Mouse (Mus musculus) T-helper 2 cell (primary cell): ENCODE measurements around the gene Glis1.

Experiments
- in situ Hi-C: fragments of 300-600 bp; cut with MboI, MseI; formaldehyde crosslinking; loops from one replicate; pipeline ENCODE4 v1.15.1; 2025; ENCODE audit warnings: high pct_unique_total_duplicates

Gene Glis1

DNA sequence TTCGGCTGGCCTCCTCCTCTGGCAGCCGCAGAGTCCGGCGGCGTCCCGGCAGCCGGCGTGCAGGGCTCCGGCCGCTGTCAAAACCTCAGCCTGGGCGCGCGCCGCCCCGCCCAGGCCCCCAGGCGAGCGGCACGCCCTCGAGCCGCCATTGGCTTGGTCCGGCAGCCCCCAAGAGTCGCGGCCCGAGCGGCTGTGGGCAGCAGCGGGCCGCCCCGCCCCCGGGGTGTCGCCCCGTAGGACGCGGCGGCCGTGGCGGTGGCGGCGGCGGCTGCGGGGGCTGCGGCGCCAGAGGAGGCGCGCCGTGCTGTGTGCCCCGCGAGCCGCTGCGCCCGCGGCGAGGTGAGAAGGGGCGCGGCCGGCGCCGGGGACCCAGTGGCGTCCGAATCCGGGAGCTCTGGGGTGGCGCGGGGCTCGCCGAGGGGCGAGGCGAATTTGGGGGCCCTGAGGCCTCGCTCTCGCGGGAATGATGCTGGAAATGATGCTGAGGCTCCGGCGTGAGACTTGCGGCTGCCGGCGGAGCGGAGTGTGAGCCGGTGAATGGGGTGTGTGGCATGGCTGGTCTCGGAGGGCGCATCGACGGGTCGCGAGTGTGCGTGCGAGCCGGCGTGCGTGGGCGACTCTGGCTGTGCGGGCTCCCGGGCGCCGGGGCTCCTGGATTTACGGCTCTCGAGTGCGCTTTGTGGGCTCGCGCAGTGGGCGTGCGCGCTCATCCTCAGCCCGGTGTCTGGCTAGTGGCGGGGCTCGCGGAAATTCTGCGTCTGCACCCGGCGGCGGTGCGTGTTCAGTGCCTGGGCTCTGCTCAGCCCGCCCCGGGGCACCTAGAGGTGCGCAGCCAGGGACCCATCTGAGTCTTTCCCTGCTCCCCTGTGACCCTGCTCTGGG, at the start of gene Glis1:
Glis1 (plus strand) TSS at position 236 of the 882 bp plus-strand sequence.
- in situ Hi-C loops: no loop called here

DNA sequence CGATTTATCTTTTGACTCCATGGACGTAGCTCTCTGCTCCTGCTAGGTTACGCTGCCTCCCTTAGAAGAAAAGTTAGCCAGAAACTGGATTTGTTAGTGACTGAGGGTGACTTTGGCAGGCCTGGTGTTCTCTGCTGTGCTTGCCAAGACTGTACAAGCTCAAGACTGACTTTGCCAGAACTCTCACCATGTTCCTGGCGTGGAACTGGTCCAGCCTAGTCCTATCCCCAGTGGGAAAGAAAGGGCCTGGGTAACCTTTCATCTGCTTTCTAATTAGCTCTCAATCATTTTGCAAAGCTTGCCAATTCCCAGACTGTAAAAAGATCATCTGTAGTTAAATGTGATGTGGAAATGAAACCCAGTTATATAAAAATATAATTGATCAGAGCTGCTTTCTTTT, 47.4 kb upstream of the Glis1 start:
- in situ Hi-C loops: loop anchor here (10.0 to 25.0 kb wide), 2 partner anchors 1000 to 1668 kb away; no protein-coding TSS in a partner anchor

DNA sequence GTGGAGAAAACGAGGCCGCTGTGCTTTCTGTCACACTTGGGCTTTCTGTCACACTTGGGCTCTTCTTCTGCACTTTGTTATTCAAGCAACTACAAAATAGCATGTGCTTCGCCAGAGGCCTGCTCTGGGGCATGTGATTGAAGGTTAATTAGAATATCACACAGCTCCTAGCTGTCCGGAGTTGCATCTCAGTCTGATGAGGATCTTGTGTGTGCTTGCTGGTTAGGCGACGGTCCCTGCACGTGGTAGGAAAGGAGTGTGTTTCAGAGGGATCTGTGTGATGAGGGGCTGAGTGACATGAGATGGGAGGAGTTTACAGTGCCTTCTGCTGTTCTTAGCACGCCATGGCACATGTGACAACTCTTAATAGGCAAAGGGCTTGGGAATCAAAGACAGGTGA, 46.9 kb upstream of the Glis1 start:
- in situ Hi-C loops: loop anchor here (10.0 to 25.0 kb wide), 2 partner anchors 1000 to 1667 kb away; no protein-coding TSS in a partner anchor

DNA sequence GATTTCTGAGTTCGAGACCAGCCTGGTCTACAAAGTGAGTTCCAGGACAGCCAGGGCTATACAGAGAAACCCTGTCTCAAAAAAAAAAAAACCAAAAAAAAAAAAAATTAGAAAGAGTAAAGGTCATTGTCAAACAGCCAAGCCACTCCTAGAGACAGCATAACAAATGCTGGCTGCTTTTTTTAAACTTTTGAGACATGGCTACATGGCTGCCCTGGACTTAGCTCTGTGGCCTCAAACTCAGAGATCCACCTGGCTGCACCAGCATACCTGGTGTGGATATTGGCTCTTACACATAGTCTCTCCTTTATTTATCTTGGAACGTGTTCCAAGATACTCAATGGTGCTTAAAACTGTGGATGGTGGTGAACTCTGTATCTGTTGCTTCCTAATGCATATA, 46.1 kb upstream of the Glis1 start:
- in situ Hi-C loops: loop anchor here (10.0 to 25.0 kb wide), 2 partner anchors 1001 to 1667 kb away; no protein-coding TSS in a partner anchor

DNA sequence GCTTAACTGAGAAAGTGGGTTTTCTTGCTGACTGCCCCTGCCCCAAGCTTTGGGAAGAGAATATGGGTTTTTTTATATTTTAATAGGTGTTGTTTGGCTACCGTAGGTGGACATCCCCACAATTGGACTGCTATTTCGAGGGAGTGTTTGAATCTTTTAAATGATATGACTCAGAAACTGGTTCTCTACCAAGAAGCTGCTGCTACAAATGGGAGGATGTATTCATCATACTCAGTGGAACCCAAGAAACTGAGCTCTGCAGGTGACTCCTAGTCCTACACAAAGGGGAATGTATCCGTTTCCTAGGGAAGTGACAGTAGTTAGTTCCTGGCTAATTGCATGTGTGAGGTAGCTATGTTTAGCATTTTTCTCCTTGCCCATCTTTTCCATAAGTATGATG, 45.0 kb upstream of the Glis1 start:
- in situ Hi-C loops: loop anchor here (10.0 to 25.0 kb wide), 2 partner anchors 1002 to 1665 kb away; no protein-coding TSS in a partner anchor

DNA sequence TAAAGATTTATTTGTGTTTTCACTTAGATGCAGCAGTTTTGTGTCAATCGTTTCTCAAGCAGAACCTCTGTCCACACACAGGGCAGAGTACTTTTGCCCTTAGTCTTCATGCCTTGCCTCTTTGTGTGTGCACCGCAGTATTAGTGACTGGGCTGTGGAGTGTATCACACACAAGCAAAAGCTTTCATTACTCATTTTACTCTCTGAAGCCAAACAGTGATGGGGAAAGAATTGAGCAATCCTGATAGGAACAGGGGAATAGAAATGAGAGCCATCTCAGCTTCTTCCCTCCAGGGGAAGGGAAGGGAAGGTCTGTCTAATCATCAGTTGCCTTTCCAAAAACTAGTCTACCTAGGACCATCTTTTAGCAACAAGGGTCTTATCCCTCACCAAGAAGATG, 40.6 kb upstream of the Glis1 start:
- in situ Hi-C loops: loop anchor here (25.0 kb wide), 1 partner anchor 1006 kb away; no protein-coding TSS in a partner anchor

DNA sequence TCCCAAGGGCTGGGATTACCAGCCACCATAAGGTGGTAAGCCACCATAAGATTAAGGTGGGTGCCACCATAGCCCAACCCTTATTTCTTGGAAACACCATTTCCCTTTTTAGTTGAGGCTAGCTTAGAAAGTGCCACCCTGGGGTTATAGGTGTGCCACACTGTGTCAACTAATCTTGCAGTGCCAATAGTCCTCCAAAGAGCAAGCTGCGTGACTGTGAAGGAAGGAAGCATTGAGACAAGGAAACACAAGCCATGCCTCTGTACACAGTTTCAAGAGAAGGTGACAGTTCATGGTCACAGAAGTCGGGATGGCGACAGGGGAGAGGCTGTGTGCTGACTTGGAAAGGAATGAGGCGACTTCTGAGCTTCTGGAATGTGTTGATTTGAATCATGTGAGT, 14.2 kb upstream of the Glis1 start:
- in situ Hi-C loops: loop anchor here (10.0 kb wide), 1 partner anchor 235 kb away; no protein-coding TSS in a partner anchor

DNA sequence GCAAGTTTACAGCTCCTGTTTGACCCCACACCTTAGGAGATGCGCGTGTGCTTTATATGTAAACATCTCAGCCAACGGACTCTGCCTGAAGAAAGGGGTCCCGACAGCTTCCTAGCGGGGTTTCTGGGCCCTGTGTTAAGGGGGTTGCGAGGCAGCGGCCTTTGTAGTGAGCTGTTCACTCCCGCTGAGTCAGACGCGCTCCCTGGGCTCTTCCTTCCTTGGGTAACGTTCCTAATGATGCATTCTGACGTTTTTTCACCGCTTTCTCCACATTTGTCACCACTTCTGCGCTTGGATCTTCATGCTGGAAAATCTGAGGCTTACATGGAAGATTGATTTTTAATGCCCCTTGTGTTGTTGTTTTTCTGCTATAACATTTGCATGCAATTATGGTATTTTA, 12.7 kb upstream of the Glis1 start:
- in situ Hi-C loops: loop anchor here (10.0 kb wide), 1 partner anchor 233 kb away; no protein-coding TSS in a partner anchor

DNA sequence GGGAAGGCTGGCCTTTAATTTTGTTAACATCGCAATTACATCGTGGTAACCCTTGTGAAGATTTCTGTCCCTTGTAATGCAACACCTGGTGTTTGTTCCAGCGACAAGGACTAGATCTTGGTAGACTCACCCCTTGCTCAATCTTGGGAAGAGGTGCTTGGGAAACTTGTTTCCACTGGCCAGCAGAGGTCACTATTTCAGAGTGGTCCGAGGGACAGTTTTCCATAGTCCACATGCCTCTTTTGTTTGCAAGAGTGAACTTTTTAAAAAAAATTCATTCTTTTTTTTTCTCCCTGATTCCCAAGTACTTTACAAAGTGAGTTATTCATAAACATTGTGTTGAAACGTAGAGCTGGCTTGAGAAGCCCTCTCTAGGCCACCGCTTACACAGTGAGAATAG, 12.2 kb upstream of the Glis1 start:
- in situ Hi-C loops: loop anchor here (10.0 kb wide), 1 partner anchor 233 kb away; no protein-coding TSS in a partner anchor

DNA sequence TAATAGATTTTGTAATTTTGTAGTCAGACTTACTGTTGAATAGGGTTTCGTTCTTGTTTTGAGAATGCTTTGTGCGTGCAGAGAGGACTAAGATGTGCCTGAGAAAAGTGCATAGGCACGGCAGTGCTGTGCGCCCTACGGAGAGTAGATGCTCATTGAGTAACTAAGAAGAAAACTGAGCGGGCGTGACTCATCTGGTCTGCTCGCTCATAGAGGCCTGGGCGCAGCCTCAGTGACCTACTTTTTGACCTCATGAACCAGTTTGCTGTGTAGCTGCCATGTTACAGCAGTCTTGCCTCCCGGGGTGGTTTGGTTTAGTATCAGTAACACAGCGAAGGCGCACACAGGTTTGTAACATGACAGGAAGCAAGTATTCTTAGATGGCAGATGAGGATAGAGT, 8.8 kb upstream of the Glis1 start:
- in situ Hi-C loops: loop anchor here (10.0 kb wide), 1 partner anchor 229 kb away; no protein-coding TSS in a partner anchor

DNA sequence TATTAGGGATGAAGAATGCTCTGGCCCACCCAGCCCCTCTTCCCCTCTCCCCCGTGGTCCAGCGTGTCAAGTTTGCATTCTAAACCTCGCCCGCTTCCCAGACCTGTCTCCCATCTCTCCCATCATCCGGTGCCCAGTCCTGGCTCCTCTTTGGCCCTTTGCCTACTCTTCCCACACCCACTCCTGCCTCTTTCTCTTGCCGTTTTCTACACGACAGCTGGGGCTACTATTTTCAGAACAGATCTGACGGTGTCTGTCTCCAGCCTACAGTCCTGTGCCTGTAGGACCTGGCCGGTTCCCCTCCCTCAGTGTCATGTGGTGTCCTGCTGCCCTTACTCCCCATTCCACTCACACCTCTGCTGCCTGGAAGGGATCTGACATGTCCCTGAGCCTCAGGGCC, 7.8 kb upstream of the Glis1 start:
- in situ Hi-C loops: loop anchor here (10.0 kb wide), 1 partner anchor 228 kb away; no protein-coding TSS in a partner anchor

DNA sequence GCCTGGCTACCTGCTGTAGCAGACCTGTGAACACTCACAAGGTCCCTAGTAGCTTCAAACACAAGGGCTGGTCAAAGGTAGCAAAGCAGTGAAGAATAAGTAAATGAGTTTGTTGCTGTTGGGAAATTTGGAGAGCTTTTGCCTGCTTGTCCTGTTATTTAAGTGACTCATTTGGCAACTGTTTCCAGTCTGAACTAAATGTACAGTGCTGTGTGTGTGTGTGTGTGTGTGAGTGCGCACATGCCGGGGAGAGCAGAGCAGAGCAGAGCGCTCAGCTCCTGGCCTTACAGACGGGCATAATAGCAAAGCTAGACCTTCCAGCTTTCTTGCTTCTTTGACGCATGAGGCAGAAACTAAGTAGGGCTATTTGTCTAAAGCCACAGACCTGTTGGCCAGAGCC, 1.7 kb upstream of the Glis1 start:
- in situ Hi-C loops: no loop called here

DNA sequence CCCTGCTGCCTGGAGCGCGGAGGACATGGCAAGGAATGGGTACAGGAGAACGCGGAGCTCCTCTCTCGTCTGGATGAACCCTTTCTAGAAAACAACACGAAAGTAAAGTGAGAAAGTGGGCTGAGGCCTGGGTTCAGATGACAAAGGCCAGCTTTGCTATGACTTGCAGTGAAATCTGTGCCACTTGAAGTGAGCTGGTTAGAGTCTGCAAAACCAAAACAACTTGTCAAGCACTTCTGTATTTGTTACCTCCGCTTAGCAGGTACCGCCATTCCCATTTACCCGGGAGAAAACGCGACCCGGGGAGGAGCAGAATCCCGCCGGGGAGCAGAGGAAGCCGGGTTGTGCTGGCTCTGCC, 414 bp upstream of the Glis1 start:
- in situ Hi-C loops: no loop called here

DNA sequence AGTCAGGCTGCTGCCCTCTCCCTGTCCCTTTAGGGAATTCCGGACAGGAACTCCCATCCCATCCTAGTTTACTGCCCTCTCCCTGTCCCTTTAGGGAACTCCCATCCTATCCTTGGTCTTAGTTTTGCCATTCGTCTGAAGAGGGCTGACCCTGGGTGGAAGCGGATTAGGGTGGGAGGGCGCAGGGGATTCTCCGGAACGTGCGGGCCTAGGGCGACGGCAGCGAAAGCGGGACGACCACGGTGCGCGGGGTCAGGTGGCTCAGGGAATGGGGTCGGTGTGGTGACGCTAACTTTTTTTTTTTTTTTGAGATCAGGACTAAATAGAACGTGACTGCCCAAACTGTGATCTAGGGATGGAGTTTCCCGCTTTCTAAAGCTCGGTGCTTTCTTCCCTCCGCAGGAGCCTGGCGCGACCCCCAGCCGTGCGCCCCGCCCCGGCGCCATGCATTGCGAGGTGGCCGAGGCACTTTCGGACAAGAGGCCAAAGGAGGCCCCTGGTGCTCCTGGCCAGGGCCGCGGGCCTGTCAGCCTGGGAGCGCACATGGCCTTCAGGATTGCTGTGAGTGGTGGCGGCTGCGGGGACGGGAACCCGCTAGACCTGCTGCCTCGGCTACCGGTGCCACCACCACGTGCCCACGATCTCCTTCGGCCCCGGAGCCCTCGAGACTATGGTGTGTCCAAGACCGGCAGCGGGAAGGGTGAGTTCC, 1.0 kb downstream of the Glis1 start:
- in situ Hi-C loops: no loop called here

DNA sequence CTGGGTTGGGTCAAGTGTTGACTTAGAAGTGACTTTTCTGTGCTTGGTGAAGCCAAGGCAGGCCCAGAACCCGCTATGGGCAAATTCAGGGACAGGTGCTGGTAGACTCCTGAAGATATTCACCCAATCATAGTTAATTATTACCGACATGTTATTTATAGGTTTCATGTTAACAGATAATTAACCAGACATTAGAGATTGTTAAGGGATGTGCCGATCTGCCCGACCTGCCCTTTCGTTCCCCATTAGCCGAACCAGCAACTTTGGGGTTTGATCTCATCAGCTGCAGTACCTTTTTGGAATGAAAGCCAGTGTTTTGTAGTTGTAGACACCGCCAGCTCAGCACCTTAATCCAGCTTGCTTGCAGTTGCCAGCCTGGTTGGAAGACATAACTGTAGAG, 2.1 kb downstream of the Glis1 start:
- in situ Hi-C loops: no loop called here

DNA sequence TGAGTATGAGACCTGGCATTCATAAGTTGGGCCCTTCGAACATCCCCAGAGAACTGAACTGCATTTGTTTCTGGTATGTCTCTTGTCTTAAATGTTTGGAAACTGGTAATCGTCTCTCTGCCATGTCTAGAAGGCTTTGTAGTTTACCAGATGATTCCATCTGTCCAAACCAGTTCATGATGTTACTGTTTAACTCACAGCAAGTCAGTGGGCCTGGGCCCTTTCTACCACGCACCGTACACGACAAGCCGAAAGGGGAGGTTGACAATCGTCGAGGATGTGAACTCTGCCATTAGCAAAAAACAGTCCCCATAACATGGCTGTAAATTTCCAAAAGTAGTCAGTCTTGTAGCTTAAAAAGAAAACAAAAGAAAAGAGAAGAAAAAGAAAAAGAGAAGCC, 4.3 kb downstream of the Glis1 start:
- in situ Hi-C loops: no loop called here

DNA sequence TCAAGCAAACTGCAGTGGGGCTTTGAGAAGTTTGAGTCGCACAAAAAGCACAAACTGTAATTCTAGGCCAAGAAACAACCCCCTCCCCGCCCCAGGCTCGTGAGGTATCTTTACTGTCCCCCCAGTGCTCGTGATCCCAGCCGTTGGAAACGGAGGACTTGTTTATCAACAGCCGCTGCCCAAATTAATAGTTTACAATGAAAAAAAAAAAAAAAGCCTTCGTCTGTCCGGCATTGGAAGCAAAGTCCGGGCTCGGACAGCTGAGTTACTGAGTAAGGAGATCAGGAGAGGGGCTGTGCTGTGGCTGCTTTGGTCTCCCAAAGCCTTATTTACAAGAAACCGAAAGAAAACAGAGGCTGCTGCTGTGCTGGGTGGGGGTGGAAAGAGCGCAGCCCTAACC, 5.9 kb downstream of the Glis1 start:
- in situ Hi-C loops: no loop called here

DNA sequence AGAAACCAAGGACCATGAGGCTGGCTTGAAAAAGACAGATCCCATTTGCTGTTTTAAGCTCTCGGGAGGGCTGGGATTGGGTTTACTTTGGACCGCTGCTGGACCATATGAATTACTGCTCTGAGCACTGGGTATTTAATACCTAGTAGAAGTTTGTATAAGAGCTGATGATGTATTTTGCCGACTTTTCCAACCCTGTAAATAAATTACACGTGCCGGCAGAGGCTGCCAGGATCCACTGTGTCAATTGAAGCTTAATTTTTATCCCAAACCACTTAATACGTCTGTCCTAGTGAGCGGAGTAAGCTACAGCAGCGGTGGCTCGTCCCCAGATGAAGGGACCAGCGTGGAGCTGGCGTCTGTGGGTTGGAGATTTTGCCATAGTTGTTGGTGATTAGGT, 7.9 kb downstream of the Glis1 start:
- in situ Hi-C loops: no loop called here

DNA sequence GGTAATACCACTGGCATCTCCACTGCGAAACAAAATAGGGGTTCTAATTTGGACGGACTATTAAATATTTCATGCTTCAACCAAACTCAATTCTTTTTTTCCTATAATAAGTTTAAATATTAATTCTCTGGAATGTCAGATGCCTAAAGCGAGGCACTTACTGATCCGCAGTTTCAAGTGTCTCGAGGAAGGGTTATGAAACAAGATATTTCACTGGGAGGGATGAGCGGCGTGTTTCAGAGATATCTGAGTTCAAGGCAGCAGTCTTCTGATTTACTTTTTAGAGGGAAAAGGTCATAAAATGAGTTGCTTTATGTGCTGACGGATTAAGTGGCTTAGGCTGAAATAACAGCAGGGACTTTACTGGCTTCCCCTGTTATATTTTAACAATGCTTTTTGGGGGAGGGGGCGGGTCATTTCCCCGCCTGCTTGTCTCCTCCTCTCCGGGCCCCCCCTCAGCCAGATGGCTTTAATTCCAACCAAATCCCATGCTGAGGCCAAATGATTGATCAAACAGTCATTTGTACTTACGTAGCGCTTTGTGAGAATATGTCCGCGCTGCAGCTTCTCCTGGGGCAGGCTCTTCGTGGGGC, 8.6 kb downstream of the Glis1 start:
- in situ Hi-C loops: no loop called here

DNA sequence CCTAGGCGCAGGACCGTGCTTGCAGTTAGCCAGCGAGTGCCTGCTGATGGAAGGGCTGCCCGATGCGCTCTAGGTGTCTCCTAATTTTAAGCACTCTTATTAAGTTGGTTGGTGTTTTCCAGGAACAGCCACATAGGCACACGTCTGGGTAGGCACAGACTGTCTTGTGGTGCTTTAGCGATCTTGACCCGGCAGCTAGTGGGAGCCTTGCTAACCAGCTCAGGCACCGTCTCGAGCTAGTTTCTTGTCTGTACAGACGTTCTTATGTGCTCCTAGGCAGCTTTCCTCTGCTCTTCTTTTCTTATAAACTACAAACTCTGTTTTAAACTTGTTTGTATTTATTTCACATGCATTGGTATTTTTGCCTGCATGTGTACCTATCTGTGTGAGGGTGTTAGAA, 9.2 kb downstream of the Glis1 start:
- in situ Hi-C loops: no loop called here

DNA sequence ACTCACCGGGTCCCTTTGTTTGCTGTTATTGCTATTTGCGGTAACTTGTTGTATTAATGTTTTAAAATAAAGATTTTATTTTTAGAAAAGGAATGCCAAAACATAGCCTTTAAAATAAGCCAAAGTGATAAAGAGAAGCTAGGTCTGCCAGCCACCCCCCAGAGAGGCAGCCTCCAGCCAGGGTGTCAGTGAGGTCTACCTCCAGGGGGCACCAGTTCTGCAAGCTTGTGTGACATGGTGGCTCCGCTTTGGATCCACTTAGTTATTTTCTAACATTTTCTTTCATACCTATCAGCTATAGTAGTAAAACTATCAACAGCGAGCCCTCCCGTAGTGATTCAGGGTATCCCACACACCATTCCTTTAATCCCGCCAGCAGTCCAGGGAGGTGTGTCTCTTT, 14.1 kb downstream of the Glis1 start:
- in situ Hi-C loops: no loop called here

DNA sequence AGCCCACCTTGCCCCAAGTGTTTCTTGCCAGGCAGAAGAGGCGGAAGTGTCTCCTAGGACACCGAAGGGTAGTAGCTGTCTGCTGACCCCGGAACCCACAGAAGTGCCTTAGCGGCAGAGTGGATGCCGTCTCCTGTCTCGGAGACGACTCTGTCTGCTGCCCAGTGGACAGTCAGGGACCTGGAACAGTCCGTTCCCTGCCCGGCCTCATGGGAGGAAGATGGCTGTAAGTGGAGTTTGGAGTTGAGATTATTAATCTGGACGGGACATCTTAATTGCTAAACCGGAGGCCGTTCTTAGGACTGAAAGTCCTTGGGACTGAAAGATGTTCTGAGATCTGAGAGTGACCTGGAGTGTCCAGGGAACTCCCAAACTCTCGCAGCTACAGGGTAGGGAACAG, 15.1 kb downstream of the Glis1 start:
- in situ Hi-C loops: no loop called here
